Mouse (Mus musculus) cerebellum, adult 9-11 months (tissue): Measurements from ENCODE around the gene Tcf20.

Experiments used
- DNase-seq: peaks from one replicate; pipeline ENCODE4 v3.0.0; 2022

Gene Tcf20

DNA sequence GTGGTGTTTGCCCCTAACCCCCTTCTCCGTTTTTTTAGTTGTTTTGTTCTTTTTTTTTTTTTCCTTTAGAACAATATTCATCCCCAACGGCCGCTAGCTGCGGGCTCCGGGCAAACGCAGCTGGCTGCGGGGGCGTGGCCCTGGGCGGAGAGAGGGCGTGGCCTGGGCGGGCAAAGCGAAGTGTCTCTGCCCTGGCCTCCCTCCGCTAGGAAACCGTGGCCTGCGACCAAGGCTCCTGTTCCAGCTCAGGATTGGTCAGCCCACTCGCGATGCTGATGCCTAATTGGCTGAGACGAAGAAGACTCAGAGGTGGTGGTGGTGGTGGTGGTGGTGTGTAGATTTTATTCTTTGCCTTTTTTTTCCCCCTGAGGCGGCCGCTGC lies at the start of gene Tcf20:
Tcf20 (minus strand) TSS at position 141 of the 381 bp plus-strand sequence.
- peak; percentile 77 for DNase-seq

GRCm38 (mm10) chr15:83036900-83037519 lies 49.3 kb upstream of the Tcf20 start:
- peak; percentile 64 for DNase-seq

DNA sequence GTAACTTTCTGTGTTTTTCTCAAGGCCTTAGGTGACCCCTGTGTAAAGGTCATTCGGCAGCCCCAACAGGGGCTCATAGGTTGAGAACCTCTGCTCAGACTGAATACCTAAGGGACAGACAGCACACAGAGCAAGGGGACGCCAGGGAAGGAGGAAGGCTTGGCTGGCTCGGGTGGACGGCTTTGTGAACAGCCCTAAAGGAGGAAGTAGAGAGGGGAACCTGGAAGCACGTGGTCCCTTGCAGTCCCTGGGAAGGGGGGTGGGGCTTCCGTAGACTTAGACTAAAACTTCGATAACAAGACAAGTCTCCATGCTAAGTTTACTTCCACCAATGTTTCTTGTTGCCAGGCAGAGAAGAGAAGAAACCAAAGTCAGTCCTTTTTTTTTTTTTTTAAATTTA lies 48.4 kb upstream of the Tcf20 start:
- no peak for DNase-seq

DNA sequence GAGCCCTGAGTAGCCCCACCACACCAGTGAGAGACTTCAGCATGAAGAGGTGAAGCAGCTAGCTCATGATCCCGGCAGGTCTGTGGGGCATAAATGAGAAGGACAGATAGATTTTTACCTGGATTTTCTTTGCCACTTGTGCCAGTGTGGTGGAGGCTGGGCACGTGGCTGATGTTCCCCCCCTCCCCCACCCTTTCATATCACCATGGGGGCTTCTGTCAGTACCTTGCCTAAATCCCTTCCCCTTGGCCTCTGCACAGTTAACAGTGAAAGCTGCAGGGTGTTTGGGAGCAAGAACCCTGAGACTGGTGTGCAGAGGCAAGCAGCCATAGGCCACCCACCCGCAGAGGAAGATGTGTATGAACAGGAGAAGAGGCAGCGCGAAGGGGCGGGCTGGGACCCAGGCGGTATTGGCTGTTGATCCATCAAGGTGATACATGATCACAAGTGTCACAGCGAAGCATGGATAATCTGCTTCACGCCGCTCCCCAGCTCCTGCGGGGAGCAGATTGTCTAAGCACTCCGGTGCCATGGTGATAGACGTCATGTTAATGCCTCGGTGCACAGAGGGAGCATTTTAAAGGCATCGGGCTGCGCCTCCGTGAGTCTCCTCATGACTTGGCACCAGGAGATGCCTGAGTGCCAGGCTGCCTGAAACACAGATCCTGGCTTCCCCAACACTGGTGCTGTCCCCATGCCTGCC lies 46.8 kb upstream of the Tcf20 start:
- peak; percentile 70 for DNase-seq

- DNase-seq: no peak
Measured at GRCm38 (mm10) chr15:83032981-83033541, 45.4 kb upstream of the Tcf20 start, which contains the start of gene Nfam1. TSS of gene Nfam1 (minus strand) at chr15:83033306.

- no peak for DNase-seq
Measured at GRCm38 (mm10) chr15:83030884-83031283, 43.2 kb upstream of the Tcf20 start.

DNA sequence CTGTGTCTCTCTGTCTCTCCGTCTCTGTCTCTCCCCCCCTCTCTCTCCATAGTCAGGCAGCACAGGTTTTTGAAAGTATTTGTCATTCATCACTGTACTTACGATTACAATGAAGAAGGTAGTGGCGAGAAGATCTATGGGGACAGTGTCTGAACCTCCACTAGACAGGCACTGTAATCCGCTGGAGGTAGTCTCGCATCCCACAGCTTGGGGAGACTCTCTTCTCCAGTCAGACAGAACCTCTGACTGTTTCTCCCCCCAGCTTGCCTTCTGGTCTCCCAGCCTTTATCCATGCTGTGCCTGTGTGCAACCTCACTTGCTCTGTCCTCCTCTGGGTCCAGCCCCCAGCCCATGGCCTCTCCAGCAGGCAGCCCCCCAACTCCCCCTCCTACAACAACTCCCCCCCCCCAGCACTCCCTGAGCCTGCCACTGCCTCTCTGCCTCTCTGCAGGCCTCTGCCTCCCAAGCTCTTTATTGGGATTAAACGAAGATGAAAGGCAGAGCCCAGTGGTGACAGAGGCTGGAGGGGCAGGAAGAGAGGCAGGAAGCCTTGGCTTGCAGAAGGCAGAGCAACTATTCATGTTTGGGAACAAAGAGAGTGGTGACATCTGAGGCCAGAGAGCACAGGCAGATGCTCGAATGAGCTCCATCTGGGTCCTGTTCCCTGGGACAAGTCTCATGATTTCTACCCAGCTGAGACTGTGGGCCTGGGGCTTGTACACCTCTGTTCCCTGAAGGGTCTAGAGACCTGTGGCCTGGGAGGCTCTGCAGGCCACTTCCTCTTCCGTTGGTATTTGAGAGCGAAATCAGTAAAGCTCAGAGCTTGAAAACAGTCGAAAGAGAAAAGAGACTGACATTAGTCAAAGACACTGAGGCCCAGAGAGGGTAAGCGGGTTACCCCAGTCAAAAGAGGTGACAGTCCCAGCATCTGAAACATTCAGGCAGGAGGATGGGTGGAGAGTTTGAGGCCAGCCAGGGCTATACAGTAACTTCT lies 42.4 kb upstream of the Tcf20 start:
- DNase-seq: no peak

DNA sequence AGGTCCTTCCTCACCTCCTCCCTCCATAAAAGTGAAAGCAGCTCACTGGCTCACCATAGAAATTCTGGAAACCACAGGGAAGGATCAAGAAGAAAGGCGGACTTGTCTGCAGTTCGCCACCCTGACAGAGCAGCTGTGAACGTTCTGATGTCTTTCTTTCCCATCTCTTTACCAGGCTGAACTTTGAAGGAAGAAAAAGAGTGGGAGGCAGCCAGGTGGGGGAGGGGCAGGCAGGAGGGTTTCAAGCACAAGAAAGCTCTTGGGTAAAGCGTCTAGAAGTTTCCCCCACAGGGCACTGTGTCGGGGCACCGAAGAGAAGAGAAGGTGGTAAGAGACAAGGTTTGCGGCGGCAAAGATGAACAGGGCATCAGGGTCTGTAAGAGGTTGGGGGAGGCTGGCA lies 38.5 kb upstream of the Tcf20 start:
- no peak for DNase-seq

GRCm38 (mm10) chr15:83025041-83025760 lies 37.5 kb upstream of the Tcf20 start:
- no peak for DNase-seq

DNA sequence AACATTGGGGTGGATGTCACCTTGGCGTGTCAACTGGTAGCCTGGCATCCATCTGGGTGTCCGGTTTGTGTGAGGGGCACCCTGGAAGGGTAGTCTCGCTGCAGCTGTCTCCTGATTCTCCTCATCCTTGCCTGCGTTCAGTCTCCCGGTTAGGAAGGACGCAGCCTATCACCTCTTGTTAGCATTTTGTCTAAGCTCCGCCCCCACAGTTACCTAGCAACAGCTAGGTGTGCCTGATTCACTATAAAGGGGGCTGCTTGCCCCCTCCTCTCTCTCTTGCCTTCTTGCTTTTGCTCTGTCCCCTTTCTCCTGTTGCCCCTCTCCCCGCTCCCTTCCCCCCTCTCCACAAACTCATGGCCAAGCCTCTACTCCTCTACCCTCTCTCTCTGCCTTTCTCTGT lies 35.3 kb upstream of the Tcf20 start:
- DNase-seq: no peak

- no peak for DNase-seq
Measured at GRCm38 (mm10) chr15:83010990-83011664, 23.5 kb upstream of the Tcf20 start.

- DNase-seq: no peak
Measured at GRCm38 (mm10) chr15:83010423-83010822, 22.8 kb upstream of the Tcf20 start.

- no peak for DNase-seq
Measured at GRCm38 (mm10) chr15:83009532-83009931, 21.9 kb upstream of the Tcf20 start.

- DNase-seq: no peak
Measured at GRCm38 (mm10) chr15:83008761-83009423, 21.2 kb upstream of the Tcf20 start.

- DNase-seq: no peak
Measured at GRCm38 (mm10) chr15:83007346-83007920, 19.8 kb upstream of the Tcf20 start.

DNA sequence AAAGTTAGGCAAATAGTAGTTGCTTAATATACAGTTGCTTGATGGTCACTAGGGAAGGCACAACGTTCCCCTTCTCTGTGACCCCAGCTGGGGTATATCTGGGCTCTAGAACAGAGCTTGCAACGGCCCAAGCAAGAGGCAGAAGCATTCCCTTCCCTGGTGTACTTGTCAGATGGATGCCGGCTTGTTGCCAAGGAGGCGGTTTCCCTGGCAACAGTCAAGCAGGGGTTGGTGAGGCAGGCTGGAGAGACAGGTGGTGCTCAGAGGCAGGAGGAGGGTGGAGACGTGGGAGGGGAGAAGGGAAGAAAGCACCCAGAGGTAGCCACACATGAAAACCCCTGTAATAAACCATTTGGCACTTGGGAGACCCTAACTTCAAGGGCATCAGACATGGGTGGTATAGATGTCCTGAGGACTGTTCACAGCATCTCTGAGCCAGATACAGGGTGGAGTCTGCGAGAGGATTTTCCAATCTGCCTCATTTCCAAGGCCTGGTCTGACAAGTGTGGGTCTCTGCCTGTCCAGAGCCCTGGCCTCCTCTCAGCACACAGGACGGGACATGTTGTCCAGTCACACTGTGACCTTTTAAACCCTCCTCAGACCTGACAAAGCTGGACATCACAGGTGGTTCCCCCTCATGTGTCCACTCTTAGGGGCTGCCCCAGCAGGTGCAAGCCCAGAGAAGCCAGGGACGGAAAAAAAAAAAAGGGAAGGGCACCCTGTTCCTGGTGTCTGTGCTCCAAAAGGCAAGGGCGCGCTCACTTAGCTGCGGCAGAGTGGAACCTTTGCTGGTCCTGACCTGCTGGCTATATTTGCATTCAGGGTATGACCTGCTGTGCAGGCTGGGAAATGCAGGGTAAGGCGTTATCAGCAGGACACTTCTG lies 15.2 kb upstream of the Tcf20 start:
- DNase-seq: peak; percentile 81

- no peak for DNase-seq
Measured at GRCm38 (mm10) chr15:82998811-82999221, 11.1 kb upstream of the Tcf20 start.

DNA sequence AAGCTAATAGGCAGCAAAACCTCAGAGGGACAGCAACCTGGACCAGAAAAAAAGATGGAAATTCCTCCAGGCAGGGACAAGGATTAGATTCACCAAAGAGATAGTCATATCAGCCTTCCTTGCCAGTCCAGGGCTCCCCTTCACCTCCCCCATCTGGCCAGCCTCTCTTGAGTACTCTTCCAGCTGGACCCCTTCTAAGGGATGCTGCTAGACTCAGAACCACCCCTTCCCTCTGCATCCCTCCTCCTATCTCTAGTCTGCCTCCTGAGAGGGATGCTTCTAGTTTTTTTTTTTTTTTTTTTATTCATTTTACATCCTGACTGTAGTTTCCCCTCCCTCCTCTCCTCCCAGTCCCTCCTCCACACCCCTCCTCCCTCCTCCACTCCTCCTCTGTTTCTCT lies 8.8 kb upstream of the Tcf20 start:
- DNase-seq: no peak

DNA sequence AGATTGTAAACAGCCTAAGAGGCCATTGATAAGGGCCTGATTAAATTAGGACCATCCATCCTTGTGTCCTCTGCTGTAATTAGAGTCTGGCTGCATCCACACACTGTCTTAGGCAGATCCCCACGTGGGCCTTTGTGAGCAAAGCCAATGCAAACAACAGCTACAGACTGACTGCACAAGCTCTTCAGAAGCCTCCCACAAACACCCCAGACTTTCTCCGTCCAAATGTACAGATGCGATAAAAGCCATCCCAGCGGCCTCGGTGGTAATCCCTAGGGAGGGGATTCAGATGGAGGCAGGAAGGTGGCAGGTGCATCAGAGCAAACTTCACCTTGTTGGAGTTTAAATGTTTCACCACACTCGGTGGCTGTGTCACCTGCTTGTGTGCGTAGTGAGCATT lies 7.6 kb upstream of the Tcf20 start:
- DNase-seq: no peak

DNA sequence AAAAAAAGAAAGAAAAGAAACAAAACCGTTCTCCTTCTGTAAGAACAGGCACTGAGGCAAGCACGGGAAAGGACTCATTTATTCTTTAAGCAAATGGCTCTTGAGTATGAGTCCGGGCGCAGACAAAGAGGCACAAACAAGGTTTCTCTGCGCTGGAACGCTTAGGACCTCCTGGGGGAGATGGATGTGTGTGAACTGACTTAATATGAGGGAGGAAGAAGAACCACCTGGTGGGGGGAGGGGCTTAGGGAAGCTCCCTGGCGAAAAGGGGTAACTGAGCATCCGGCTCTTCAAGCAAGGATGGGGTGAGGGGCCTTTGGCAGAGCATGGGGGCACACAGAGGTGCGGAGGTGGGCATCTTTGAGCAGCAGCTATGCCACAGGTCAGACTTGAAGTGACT lies 5.2 kb upstream of the Tcf20 start:
- no peak for DNase-seq
